Mouse (Mus musculus): ENCODE data around the gene E130218I03Rik. TPM values are rescaled to one million over a fixed set of nuclear protein-coding genes. Genes with fewer than 3 reads are reported as not detected.

The E130218I03Rik gene
- polyA plus RNA-seq (2016; fragmentation: Nextera tagmentation; extraction: Ambion mirVana), result 1.4 and 1.7 TPM in 2 replicates

- Histone ChIP-seq H3K4me2 (replicated peaks) (peak within 1 kb of the TSS; percentile 93), H3K4me3 (peak within 1 kb of the TSS; percentile 70), H3K9ac (no peak within 1 kb of the TSS; the same call in 1 of the 2 replicates), H3K27me3 (peaks cover 29% of the 10 kb centered on the region), H3K4me1 (peaks cover 20% of the 10 kb centered on the region), H3K9me3 (no peaks in the 10 kb centered on the region), H3K27ac (no peak within 1 kb of the TSS), H3K36me3 (no peaks in the 10 kb centered on the region)
- 82% methylated on average over 17 of the region's 17 CpGs for WGBS
- ATAC-seq (ENCODE audit: insufficient number of reproducible peaks, insufficient read depth, low FRiP score, low TSS enrichment), result no peak
These were observed at the start of gene E130218I03Rik for GRCm38 (mm10) chr4:134243516-134244250. Gene E130218I03Rik (plus strand): TSS chr4:134243662.

- Histone ChIP-seq H3K4me1 (no peaks in the 10 kb centered on the region), H3K9me3 (no peaks in the 10 kb centered on the region), H3K4me2 (replicated peaks) (no peak overlapping the region), H3K36me3 (no peaks in the 10 kb centered on the region), H3K27me3 (no peaks in the 10 kb centered on the region), H3K9ac (no peak overlapping the region), H3K27ac (no peak overlapping the region), H3K4me3 (no peak overlapping the region)
- WGBS, result 66% methylated on average over 2 of the region's 2 CpGs
- ATAC-seq (ENCODE audit: insufficient number of reproducible peaks, insufficient read depth, low FRiP score, low TSS enrichment), result no peak
These were observed 44.1 kb upstream of the E130218I03Rik start for GRCm38 (mm10) chr4:134199371-134199770.

- Histone ChIP-seq H3K36me3 (no peaks in the 10 kb centered on the region), H3K4me2 (replicated peaks) (no peak within 1 kb of the TSS), H3K4me3 (no peak within 1 kb of the TSS), H3K27ac (no peak within 1 kb of the TSS), H3K9me3 (no peaks in the 10 kb centered on the region), H3K9ac (no peak within 1 kb of the TSS), H3K4me1 (peaks cover 6% of the 10 kb centered on the region; the same call in 1 of the 2 replicates), H3K27me3 (no peaks in the 10 kb centered on the region)
- 92% methylated on average over 4 of the region's 4 CpGs for WGBS
- no peak for ATAC-seq (ENCODE audit: insufficient number of reproducible peaks, insufficient read depth, low FRiP score, low TSS enrichment)
These were observed 40.6 kb upstream of the E130218I03Rik start, which contains the start of gene Gm7534 for GRCm38 (mm10) chr4:134202904-134203303. Gene Gm7534 (minus strand): TSS chr4:134203004.

GRCm38 (mm10) chr4:134203340-134203896 is 40.0 kb upstream of the E130218I03Rik start:
- 78% methylated on average over 17 of the region's 17 CpGs for WGBS
- H3K9me3 ChIP-seq, result no peaks in the 10 kb centered on the region
- H3K4me3 ChIP-seq, result no peak overlapping the region
- no peak overlapping the region for H3K27ac ChIP-seq
- H3K9ac ChIP-seq, result no peak overlapping the region
- no peak overlapping the region for H3K4me2 ChIP-seq (replicated peaks)
- no peak for ATAC-seq (ENCODE audit: insufficient number of reproducible peaks, insufficient read depth, low FRiP score, low TSS enrichment)
- H3K4me1 ChIP-seq, result peaks cover 6% of the 10 kb centered on the region; the same call in 1 of the 2 replicates
- H3K36me3 ChIP-seq, result no peaks in the 10 kb centered on the region
- H3K27me3 ChIP-seq, result 0 out of 2 replicates have a peak, but pooled peaks cover under 1% of the 10 kb centered on the region

DNA sequence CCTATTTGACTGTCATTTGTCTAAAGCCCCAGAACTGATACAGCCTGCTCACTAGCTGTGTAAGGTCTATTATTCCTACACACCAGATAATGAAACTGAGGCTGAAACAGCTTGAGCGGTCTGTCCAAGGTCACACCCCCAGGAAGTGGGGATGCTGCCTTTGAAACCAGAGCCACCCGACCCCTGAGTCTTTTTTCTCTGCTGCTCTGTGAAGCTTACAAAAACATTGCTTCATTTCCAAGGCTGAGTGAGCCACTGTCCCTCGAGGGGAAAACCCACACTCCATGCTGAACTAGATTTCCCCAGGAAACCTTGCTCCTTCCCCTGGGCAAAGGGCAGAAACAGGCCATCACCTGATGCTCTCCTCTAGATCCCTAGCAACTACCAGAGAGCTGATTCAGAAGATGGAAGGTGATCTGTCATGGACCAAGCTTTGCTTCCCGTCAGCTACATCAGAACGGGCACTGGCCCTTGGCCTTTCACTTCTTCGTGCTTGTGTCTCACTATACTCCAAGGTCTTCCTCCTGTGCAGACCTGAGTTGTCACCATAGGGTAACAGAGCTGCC is 36.9 kb upstream of the E130218I03Rik start:
- WGBS, result 40% methylated on average over 6 of the region's 6 CpGs
- 0 out of 2 replicates have a peak, but pooled peaks cover 7% of the 10 kb centered on the region for H3K27me3 ChIP-seq
- no peak overlapping the region for H3K4me2 ChIP-seq (replicated peaks)
- H3K27ac ChIP-seq, result no peak overlapping the region
- no peaks in the 10 kb centered on the region for H3K9me3 ChIP-seq
- no peak overlapping the region for H3K9ac ChIP-seq
- H3K4me1 ChIP-seq, result peaks cover 6% of the 10 kb centered on the region; the same call in 1 of the 2 replicates
- no peaks in the 10 kb centered on the region for H3K36me3 ChIP-seq
- ATAC-seq (ENCODE audit: insufficient number of reproducible peaks, insufficient read depth, low FRiP score, low TSS enrichment), result no peak
- no peak overlapping the region for H3K4me3 ChIP-seq

- 63% methylated on average over 11 of the region's 11 CpGs for WGBS
These were observed 20.5 kb upstream of the E130218I03Rik start for GRCm38 (mm10) chr4:134222793-134223600.

DNA sequence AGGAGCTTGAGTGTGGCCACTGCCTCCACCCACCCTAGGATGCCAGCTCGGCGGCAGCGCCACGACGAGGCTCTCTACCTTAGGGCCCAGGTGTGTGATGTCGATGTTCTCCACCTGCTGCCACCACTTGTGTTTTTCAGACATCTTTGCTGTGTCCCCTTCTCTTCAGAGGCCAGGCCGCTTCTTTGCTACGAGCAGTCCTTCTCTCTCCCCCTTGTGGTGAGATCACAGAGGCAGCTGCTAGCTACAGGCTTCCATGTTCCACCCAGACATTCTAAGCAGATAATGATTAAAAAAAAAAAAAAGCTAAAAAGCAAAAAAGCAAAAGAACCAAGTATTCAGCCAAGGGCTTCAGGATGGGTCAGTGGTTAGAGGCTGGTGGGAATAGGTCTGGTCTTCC is 16.3 kb upstream of the E130218I03Rik start, which contains the start of gene Catsper4:
Gene Catsper4 (minus strand): TSS at position 190 of the 400 bp plus-strand sequence.
- H3K9ac ChIP-seq, result no peak within 1 kb of the TSS
- no peaks in the 10 kb centered on the region for H3K9me3 ChIP-seq
- no peaks in the 10 kb centered on the region for H3K27me3 ChIP-seq
- H3K36me3 ChIP-seq, result no peaks in the 10 kb centered on the region
- no peak within 1 kb of the TSS for H3K4me3 ChIP-seq
- H3K4me2 ChIP-seq (replicated peaks), result no peak within 1 kb of the TSS
- WGBS, result 75% methylated on average over 8 of the region's 8 CpGs
- no peak within 1 kb of the TSS for H3K27ac ChIP-seq
- no peaks in the 10 kb centered on the region for H3K4me1 ChIP-seq
- no peak for ATAC-seq (ENCODE audit: insufficient number of reproducible peaks, insufficient read depth, low FRiP score, low TSS enrichment)

More at GRCm38 (mm10) chr4:134222793-134223600, 20.5 kb upstream of the E130218I03Rik start:
- Histone ChIP-seq H3K9me3 (no peaks in the 10 kb centered on the region), H3K4me3 (no peak overlapping the region), H3K27me3 (no peaks in the 10 kb centered on the region), H3K36me3 (no peaks in the 10 kb centered on the region), H3K4me1 (no peaks in the 10 kb centered on the region), H3K4me2 (replicated peaks) (no peak overlapping the region), H3K27ac (no peak overlapping the region), H3K9ac (no peak overlapping the region; the same call in 1 of the 2 replicates)
- no peak for ATAC-seq (ENCODE audit: insufficient number of reproducible peaks, insufficient read depth, low FRiP score, low TSS enrichment)

- Histone ChIP-seq H3K4me3 (no peak overlapping the region), H3K4me1 (no peaks in the 10 kb centered on the region), H3K36me3 (no peaks in the 10 kb centered on the region), H3K27me3 (no peaks in the 10 kb centered on the region), H3K9me3 (no peaks in the 10 kb centered on the region), H3K27ac (no peak overlapping the region), H3K4me2 (replicated peaks) (no peak overlapping the region), H3K9ac (no peak overlapping the region)
- WGBS, result 41% methylated on average over 8 of the region's 8 CpGs
- ATAC-seq (ENCODE audit: insufficient number of reproducible peaks, insufficient read depth, low FRiP score, low TSS enrichment), result no peak
These were observed 13.0 kb upstream of the E130218I03Rik start for GRCm38 (mm10) chr4:134230431-134230830.

GRCm38 (mm10) chr4:134234876-134235275 is 8.6 kb upstream of the E130218I03Rik start:
- no peak overlapping the region for H3K27ac ChIP-seq
- H3K27me3 ChIP-seq, result peaks cover 21% of the 10 kb centered on the region

DNA sequence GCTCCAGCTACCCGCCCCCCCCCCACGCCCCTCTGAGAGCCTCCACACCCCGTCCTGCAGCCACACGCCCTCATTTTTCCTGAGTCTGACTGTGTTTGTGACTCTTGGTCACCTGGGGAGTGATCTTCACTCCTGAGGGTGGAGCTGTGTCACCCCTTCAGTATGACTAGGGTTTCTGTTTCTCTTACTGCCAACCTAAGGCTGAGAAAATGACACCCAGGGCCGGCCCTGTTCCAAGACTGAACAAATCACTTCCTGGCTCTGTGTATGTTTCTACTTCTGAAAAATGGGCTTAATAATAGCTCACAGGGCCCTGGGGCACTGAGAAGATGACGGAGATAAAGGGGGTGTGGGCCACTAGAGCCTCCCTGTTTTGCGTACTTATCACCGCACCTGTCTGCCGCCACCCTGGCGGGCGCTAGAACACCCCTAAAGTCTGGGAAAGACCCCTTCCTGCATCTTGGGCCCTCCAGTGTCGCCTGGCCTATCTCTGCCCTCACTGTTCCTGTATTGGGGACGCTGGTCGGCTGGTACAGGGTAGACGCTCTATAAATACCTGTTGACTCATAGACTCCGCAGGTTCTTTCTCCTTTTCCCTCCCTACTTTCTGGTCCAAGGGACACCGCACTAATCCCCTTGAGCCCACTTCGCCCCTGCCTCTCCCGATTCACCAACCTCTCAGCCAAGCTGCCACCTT is 5.7 kb upstream of the E130218I03Rik start:
- H3K36me3 ChIP-seq, result no peaks in the 10 kb centered on the region
- no peak overlapping the region for H3K27ac ChIP-seq
- no peak for ATAC-seq (ENCODE audit: insufficient number of reproducible peaks, insufficient read depth, low FRiP score, low TSS enrichment)
- H3K9me3 ChIP-seq, result no peaks in the 10 kb centered on the region
- peaks cover 4% of the 10 kb centered on the region; the same call in 1 of the 2 replicates for H3K4me1 ChIP-seq
- H3K9ac ChIP-seq, result no peak overlapping the region
- 18% methylated on average over 19 of the region's 19 CpGs for WGBS
- H3K27me3 ChIP-seq, result peaks cover 21% of the 10 kb centered on the region
- H3K4me2 ChIP-seq (replicated peaks), result peak overlapping the region; percentile 42
- peak overlapping the region; percentile 28 for H3K4me3 ChIP-seq

More at GRCm38 (mm10) chr4:134234876-134235275, 8.6 kb upstream of the E130218I03Rik start:
- no peak overlapping the region for H3K4me3 ChIP-seq
- H3K4me1 ChIP-seq, result peaks cover 4% of the 10 kb centered on the region; the same call in 1 of the 2 replicates
- H3K9me3 ChIP-seq, result no peaks in the 10 kb centered on the region
- H3K4me2 ChIP-seq (replicated peaks), result no peak overlapping the region
- WGBS, result 78% methylated on average over 5 of the region's 5 CpGs
- no peak for ATAC-seq (ENCODE audit: insufficient number of reproducible peaks, insufficient read depth, low FRiP score, low TSS enrichment)
- no peaks in the 10 kb centered on the region for H3K36me3 ChIP-seq
- H3K9ac ChIP-seq, result no peak overlapping the region
